Mouse (Mus musculus): ENCODE data around the gene Kifc3. TPM values are rescaled to one million over a fixed set of nuclear protein-coding genes. Genes with fewer than 3 reads are reported as not detected.
A peak's percentile ranks its signal among the peaks of the same experiment; 100 is the strongest.

Kifc3 gene
- total RNA-seq, 2 experiments from 2014 or later: 5.2 to 11.4 TPM

GRCm38 (mm10) chr8:95137201-95137600, 65.4 kb downstream of the Kifc3 start:
- Histone ChIP-seq H3K4me3 (peak overlapping the region; percentile 63), H3K27ac (peak overlapping the region; percentile 92)
- intact Hi-C loops (cut with DNase I): loop anchor here (10.0 kb wide), 1 partner anchor 68 kb away; the partner anchor contains the start of gene Kifc3
- no peak for DNase-seq
- TF ChIP-seq CTCF (IDR thresholded peaks at IDR 0.05): no peak

- intact Hi-C loops (cut with DNase I): loop anchor here (10.0 kb wide), 1 partner anchor 69 kb away; the partner anchor contains the start of gene Kifc3
- TF ChIP-seq CTCF (IDR thresholded peaks at IDR 0.05): no peak
- DNase-seq: no peak
- Histone ChIP-seq H3K4me3 (no peak overlapping the region), H3K27ac (no peak overlapping the region)
Observed at GRCm38 (mm10) chr8:95136218-95136617, 66.4 kb downstream of the Kifc3 start.

GRCm38 (mm10) chr8:95135242-95135641, 67.4 kb downstream of the Kifc3 start:
- intact Hi-C loops (cut with DNase I): loop anchor here (10.0 kb wide), 1 partner anchor 70 kb away; the partner anchor contains the start of gene Kifc3
- Histone ChIP-seq H3K4me3 (no peak overlapping the region), H3K27ac (no peak overlapping the region)
- no peak for DNase-seq
- peak; percentile 19; the same call in 1 of the 2 replicates for TF ChIP-seq CTCF (IDR thresholded peaks at IDR 0.05)

GRCm38 (mm10) chr8:95134186-95134585, 68.4 kb downstream of the Kifc3 start:
- no peak overlapping the region for H3K4me3 ChIP-seq
- DNase-seq: no peak
- H3K27ac ChIP-seq: no peak overlapping the region
- intact Hi-C loops (cut with DNase I): loop anchor here (10.0 kb wide), 1 partner anchor 71 kb away; the partner anchor contains the start of gene Kifc3
- TF ChIP-seq CTCF (IDR thresholded peaks at IDR 0.05): no peak

DNA sequence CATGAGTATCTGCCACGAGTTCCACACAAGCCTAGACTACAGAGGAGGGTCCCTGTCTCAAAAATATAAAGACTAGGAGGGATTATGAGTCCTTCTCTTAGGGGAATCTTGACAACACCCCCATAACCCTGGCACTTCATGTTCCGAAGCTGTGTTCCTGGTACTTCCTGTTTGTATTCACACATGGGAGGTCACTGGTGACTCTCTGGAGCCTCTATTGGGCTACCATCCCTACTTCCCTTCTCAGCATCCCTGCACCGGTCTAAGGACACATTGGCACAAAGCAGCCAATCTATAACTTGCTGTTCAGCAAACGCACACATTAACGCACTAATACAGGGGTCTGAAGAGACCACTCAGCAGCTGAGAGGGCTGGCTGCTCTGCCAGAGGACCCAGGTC, 70.6 kb downstream of the Kifc3 start:
- H3K4me3 ChIP-seq: peak overlapping the region; percentile 33; the same call in 1 of the 2 replicates
- intact Hi-C loops (cut with DNase I): loop anchor here (10.0 kb wide), 1 partner anchor 73 kb away; the partner anchor contains the start of gene Kifc3
- DNase-seq: no peak
- peak overlapping the region; percentile 68 for H3K27ac ChIP-seq
- TF ChIP-seq CTCF (IDR thresholded peaks at IDR 0.05): no peak

DNA sequence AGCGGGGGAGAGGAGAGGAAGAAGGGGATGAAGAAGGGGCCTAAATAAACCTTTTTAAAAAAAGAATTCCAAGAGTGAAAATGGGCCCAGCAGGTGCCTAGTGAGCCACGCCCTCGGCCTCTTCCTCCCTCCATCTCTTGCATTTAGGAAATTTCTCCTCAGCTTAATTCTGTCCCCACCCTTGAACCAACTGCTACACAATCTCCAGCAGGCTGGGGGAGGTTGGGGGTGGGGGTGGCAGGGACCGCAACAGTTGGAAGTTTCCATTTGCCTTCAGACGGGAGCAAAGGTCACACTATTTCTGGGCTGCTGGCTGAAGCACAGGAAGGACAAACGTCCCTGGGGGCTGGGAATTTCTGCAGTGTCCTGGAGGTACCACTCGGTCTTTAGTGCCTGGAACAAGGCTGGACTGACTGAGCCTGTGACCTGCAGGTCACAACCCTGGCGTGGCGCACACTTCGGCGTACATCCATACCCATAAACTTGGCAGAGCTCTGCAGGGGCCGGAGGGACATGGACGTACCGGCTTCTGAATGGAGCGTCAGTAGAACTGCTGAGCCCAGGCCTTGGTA, 71.6 kb downstream of the Kifc3 start:
- H3K27ac ChIP-seq: peak overlapping the region; percentile 68
- peak overlapping the region; percentile 33 for H3K4me3 ChIP-seq
- intact Hi-C loops (cut with DNase I): loop anchor here (10.0 kb wide), 1 partner anchor 74 kb away; the partner anchor contains the start of gene Kifc3
- peak; percentile 49 for DNase-seq
- TF ChIP-seq CTCF (IDR thresholded peaks at IDR 0.05): no peak

DNA sequence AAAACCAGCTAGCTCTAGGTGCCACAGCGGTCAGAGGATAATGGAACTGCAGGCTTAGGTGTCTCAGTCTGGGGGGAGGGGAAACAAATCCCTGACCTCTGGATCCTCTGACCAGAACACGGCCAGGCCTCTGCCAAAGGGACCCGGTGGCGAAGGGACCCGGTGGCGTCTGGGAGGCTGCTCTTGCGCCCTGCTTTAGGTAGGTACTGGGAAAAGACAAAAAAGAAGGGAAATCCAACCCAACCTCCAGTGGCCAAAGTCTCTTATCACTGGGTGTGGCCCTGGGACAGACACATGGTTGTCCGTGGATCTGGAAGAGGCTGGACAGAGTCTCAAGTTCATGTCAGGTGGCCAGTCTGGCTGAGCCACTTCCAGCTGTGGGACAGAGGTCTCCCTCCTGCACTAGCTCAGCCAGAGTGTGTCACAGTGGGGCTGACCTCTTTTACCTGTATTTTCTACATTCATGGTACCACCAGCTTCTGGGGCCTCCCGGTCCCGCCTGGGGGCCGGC, 73.8 kb downstream of the Kifc3 start:
- Histone ChIP-seq H3K27ac (0 out of 2 replicates have a peak overlapping the region, but pooled peaks have one; percentile 20), H3K4me3 (no peak overlapping the region)
- TF ChIP-seq CTCF (IDR thresholded peaks at IDR 0.05): no peak
- intact Hi-C loops (cut with DNase I): no loop called here
- no peak for DNase-seq

DNA sequence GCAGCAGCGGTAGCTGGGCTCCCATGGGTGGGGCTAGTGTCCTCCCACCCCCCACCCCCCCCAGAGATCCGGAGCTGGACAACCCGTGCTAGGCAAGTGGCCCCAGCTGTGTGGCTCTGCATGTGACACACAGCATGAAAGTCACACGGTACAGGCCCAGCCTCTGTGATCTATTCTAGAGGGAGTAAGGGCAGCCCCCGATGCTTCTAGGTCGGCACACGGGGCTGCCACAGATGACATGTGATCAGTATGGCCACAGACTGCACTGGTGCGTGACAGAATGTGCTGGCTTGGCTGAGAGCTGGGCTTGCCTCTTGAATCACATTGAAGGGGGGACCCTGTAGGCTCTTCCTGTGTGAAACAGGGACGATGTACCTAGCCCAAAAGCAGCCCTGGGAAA, 75.0 kb downstream of the Kifc3 start:
- Histone ChIP-seq H3K4me3 (no peak overlapping the region), H3K27ac (no peak overlapping the region)
- no peak for DNase-seq
- intact Hi-C loops (cut with DNase I): no loop called here
- no peak for TF ChIP-seq CTCF (IDR thresholded peaks at IDR 0.05)

DNA sequence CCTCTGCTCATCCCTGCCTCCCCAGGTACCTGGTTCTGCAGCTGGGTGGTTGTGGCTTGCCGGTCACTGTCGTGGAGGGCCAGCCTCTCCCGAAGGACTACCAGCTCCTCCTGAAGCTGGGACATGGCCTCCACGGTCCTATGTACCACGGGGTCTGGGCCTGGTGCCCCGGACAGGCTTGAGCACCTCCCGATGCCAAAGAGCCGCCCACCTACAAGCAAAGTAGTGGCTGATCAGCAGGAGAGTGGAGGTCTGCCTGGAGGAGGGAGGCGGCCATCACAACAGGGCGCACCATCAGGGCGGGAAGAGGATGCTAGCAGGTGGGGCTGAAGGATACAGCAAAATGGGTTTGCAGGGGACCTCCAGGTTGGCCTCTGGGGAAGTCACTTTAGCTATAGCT, 76.1 kb downstream of the Kifc3 start:
- intact Hi-C loops (cut with DNase I): no loop called here
- no peak overlapping the region for H3K27ac ChIP-seq
- no peak for TF ChIP-seq CTCF (IDR thresholded peaks at IDR 0.05)
- H3K4me3 ChIP-seq: no peak overlapping the region
- DNase-seq: no peak

- peak; percentile 40 for TF ChIP-seq CTCF (IDR thresholded peaks at IDR 0.05)
- H3K27ac ChIP-seq: no peak overlapping the region
- intact Hi-C loops (cut with DNase I): no loop called here
- no peak overlapping the region for H3K4me3 ChIP-seq
- DNase-seq: no peak
Observed at GRCm38 (mm10) chr8:95123455-95123854, 79.2 kb downstream of the Kifc3 start.

DNA sequence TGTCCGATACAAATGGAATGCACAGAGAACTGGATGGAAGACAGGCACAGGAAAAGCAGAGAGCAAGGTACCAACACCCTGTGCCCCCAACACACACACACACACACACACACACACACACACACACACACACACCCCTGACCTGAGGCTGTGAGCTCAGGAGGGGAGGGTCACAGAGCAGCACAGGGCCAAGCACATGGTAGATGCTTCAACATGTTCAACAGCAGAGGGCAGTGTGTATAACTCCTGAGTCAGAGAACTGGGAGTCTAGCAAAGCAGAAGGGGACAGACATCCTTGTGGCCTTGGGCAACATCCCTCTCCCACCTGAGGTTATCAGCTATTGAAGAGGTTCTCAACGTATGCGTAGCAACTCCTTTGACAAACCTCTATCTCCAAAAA, 88.9 kb downstream of the Kifc3 start:
- intact Hi-C loops (cut with DNase I): no loop called here
- peak; percentile 69 for TF ChIP-seq CTCF (IDR thresholded peaks at IDR 0.05)
- Histone ChIP-seq H3K27ac (no peak overlapping the region), H3K4me3 (no peak overlapping the region)
- DNase-seq: no peak

GRCm38 (mm10) chr8:95113108-95113507, 89.5 kb downstream of the Kifc3 start:
- no peak for DNase-seq
- intact Hi-C loops (cut with DNase I): no loop called here
- Histone ChIP-seq H3K4me3 (no peak overlapping the region), H3K27ac (no peak overlapping the region)
- TF ChIP-seq CTCF (IDR thresholded peaks at IDR 0.05): no peak

GRCm38 (mm10) chr8:95112594-95112993, 90.0 kb downstream of the Kifc3 start:
- intact Hi-C loops (cut with DNase I): no loop called here
- no peak overlapping the region for H3K27ac ChIP-seq
- DNase-seq: no peak
- TF ChIP-seq CTCF (IDR thresholded peaks at IDR 0.05): no peak
- no peak overlapping the region for H3K4me3 ChIP-seq

GRCm38 (mm10) chr8:95107306-95107705, 95.3 kb downstream of the Kifc3 start:
- no peak overlapping the region for H3K4me3 ChIP-seq
- no peak overlapping the region for H3K27ac ChIP-seq
- intact Hi-C loops (cut with DNase I): no loop called here
- no peak for DNase-seq
- no peak for TF ChIP-seq CTCF (IDR thresholded peaks at IDR 0.05)
